Comparison of ENCODE assay signal across 9 mouse cellular contexts in the genomic region with DNA sequence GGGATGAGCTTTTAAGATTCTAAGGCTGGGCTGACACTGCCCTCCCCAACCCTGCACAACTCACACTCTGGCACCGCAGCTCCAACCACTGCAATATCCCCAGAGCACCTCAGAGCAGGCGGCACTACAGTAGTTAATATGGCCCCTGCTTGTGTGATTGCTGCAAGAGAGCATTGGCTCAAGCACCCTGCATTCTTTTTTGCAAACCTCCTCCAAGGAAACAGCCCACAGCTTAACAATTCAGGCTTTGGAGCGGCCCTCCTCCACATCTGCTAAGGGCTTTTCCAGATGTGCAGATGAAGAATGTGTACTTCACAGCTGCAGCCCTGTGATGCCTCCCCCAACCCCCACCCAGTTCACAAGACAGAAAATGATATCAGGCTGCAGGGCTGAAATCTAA.
DNase-seq lines count a peak whose midpoint lies in the region; ATAC-seq lines count a peak whose summit lies in the region.
"Had no signal": no experiment of that assay in that cellular context is flagged by ENCODE, and none has a peak within 500 bp of the region (broad histone marks: within the 10 kb centered on the region; RNA-seq: fewer than 3 reads in every experiment).

No protein-coding gene starts in this region.

- peak overlapping the region; percentile 42; the same call in 1 of the 2 replicates for H3K27ac ChIP-seq in kidney, embryonic 14.5 days (ENCODE audit: low read depth, low read length)
- H3K27ac ChIP-seq in embryonic facial prominence, embryonic 10.5 days (replicated peaks) = 0 out of 2 replicates have a peak overlapping the region, but pooled peaks have one; percentile 15
- peak overlapping the region; percentile 89 for H3K27ac ChIP-seq in limb, embryonic 12.5 days

- H3K27me3 ChIP-seq in kidney, embryonic 14.5 days (ENCODE audit: control insufficient read depth, insufficient read depth, low read length) = no peaks in the 10 kb centered on the region
- 0 out of 2 replicates have a peak, but pooled peaks cover 7% of the 10 kb centered on the region for H3K27me3 ChIP-seq in embryonic facial prominence, embryonic 10.5 days (replicated peaks; ENCODE audit: low read depth, poor library complexity, severe bottlenecking)
- H3K27me3 ChIP-seq in limb, embryonic 12.5 days = no peaks in the 10 kb centered on the region

- H3K9me3 ChIP-seq in kidney, embryonic 14.5 days (ENCODE audit: control insufficient read depth, low read length) = no peaks in the 10 kb centered on the region
- no peaks in the 10 kb centered on the region for H3K9me3 ChIP-seq in embryonic facial prominence, embryonic 10.5 days
- H3K9me3 ChIP-seq in limb, embryonic 12.5 days = no peaks in the 10 kb centered on the region

- peaks cover 16% of the 10 kb centered on the region; the same call in 1 of the 2 replicates for H3K4me1 ChIP-seq in kidney, embryonic 14.5 days (ENCODE audit: control insufficient read depth, insufficient read depth, low read length)
- H3K4me1 ChIP-seq in embryonic facial prominence, embryonic 10.5 days = peaks cover 33% of the 10 kb centered on the region
- peaks cover 48% of the 10 kb centered on the region for H3K4me1 ChIP-seq in limb, embryonic 12.5 days (replicated peaks)

- no peak overlapping the region for H3K4me2 ChIP-seq in kidney, embryonic 14.5 days (replicated peaks; ENCODE audit: low read depth, low read length)
- H3K4me2 ChIP-seq in limb, embryonic 12.5 days = peak overlapping the region; percentile 37

- H3K4me3 ChIP-seq in kidney, embryonic 14.5 days (ENCODE audit: low read length) = no peak overlapping the region
- no peak overlapping the region for H3K4me3 ChIP-seq in embryonic facial prominence, embryonic 10.5 days
- no peak overlapping the region for H3K4me3 ChIP-seq in limb, embryonic 12.5 days (replicated peaks)

- H3K36me3 ChIP-seq in kidney, embryonic 14.5 days (ENCODE audit: control insufficient read depth, insufficient read depth, low read length) = no peaks in the 10 kb centered on the region
- no peaks in the 10 kb centered on the region for H3K36me3 ChIP-seq in embryonic facial prominence, embryonic 10.5 days (replicated peaks)
- H3K36me3 ChIP-seq in limb, embryonic 12.5 days = peaks cover 4% of the 10 kb centered on the region; the same call in 1 of the 2 replicates

- no peak overlapping the region for H3K9ac ChIP-seq in kidney, embryonic 14.5 days (ENCODE audit: low read depth, low read length)
- H3K9ac ChIP-seq in limb, embryonic 12.5 days (replicated peaks) = 0 out of 2 replicates have a peak overlapping the region, but pooled peaks have one; percentile 23

- ATAC-seq in kidney, embryonic 14.5 days (ENCODE audit: low FRiP score, low TSS enrichment) = peak; percentile 56; the same call in 1 of the 2 replicates
- ATAC-seq in limb, embryonic 12.5 days (ENCODE audit: insufficient number of reproducible peaks, insufficient read depth, low FRiP score, low TSS enrichment, low read depth) = peak; percentile 77

- no peak for DNase-seq in kidney, adult 8-10 months
- no peak for DNase-seq in embryonic facial prominence, embryonic 10.5 days (ENCODE audit: low spot score)
- DNase-seq in gastrocnemius, postnatal 25 days = peak; percentile 72
- no peak for DNase-seq in urinary bladder, adult 2 months (ENCODE audit: low spot score)
- DNase-seq in left cerebral cortex, adult 11 months (ENCODE audit: low spot score) = no peak
- no peak for DNase-seq in right cerebral cortex, postnatal 36 days (ENCODE audit: low spot score in 2 of 2)
- DNase-seq: layer of hippocampus, adult 9-11 months had no signal

- 34% methylated on average over 3 of the region's 3 CpGs for WGBS in kidney, embryonic 14.5 days
- WGBS in embryonic facial prominence, embryonic 10.5 days = 60% methylated on average over 3 of the region's 3 CpGs
- 15% methylated on average over 3 of the region's 3 CpGs for WGBS in limb, embryonic 12.5 days

Comparison
In these comparisons a context has a peak if more than half of its experiments do, and no peak if none do; other contexts are left out.
1. H3K27ac ChIP-seq: peak in every context shown above with its lines; median percentile 89 in limb, embryonic 12.5 days; 42 in kidney, embryonic 14.5 days; 15 in embryonic facial prominence, embryonic 10.5 days.